Mouse (Mus musculus) limb, embryonic 15.5 days (tissue): ENCODE measurements around the gene Hdhd3. TPM values are rescaled to one million over a fixed set of nuclear protein-coding genes. Genes with fewer than 3 reads are reported as not detected.
"Not testable (repeated sequence)": the region's sequence is repeated elsewhere in the genome, so short reads cannot be mapped to it uniquely, and the experiment has no call there.

Experiments used
- ATAC-seq: fragments of 200-750 bp; cut with Nextera tagmentation; 2 replicates; pipeline ENCODE4 v1.8.0; 2017; ENCODE audit warnings: low read depth, moderate TSS enrichment; ENCODE audit not compliant: insufficient number of reproducible peaks, low FRiP score, low TSS enrichment
- H3K27ac ChIP-seq: fragments of 300-500 bp; sonication (generic); 2 replicates; pipeline ENCODE4 v1.5.1; 2015; ENCODE audit warnings: moderate library complexity, mild to moderate bottlenecking, inconsistent platforms
- H3K27me3 ChIP-seq: fragments of 300-500 bp; sonication (generic); 2 replicates; pipeline ENCODE4 v1.6.1; 2015; ENCODE audit warnings: inconsistent platforms
- H3K36me3 ChIP-seq: fragments of 300-500 bp; sonication (generic); 2 replicates; pipeline ENCODE4 v1.6.1; 2015; ENCODE audit warnings: inconsistent platforms
- H3K4me1 ChIP-seq: fragments of 300-500 bp; sonication (generic); 2 replicates; pipeline ENCODE4 v1.6.1; 2015; ENCODE audit warnings: inconsistent platforms
- H3K4me2 ChIP-seq: fragments of 300-500 bp; sonication (generic); 2 replicates; pipeline ENCODE4 v1.6.1; 2015; ENCODE audit warnings: mild to moderate bottlenecking, inconsistent platforms
- H3K4me3 ChIP-seq: fragments of 300-500 bp; sonication (generic); 2 replicates; pipeline ENCODE4 v1.5.1; 2015; ENCODE audit warnings: mild to moderate bottlenecking, inconsistent platforms
- H3K9ac ChIP-seq: fragments of 300-500 bp; sonication (generic); 2 replicates; pipeline ENCODE4 v1.6.1; 2015; ENCODE audit warnings: inconsistent platforms
- H3K9me3 ChIP-seq: fragments of 300-500 bp; sonication (generic); 2 replicates; pipeline ENCODE4 v1.6.1; 2016; ENCODE audit warnings: inconsistent platforms
- WGBS: fragments of 180-500 bp; shearing (Covaris S2); methylation state at CpG from one replicate; pipeline ENCODE4 v1.1.7; 2015; 5-methylcytosine and 5-hydroxymethylcytosine counted together
- polyA plus RNA-seq: library from polyadenylated mRNA; unstranded; fragments of >200 nt; fragmentation: Nextera tagmentation; extraction: Ambion mirVana; gene quantifications from 2 replicates; pipeline ENCODE4 v1.2.1, GENCODE M21; 2015

Hdhd3 gene
- polyA plus RNA-seq, 1 experiment from 2014 or later: 13.9 TPM

DNA sequence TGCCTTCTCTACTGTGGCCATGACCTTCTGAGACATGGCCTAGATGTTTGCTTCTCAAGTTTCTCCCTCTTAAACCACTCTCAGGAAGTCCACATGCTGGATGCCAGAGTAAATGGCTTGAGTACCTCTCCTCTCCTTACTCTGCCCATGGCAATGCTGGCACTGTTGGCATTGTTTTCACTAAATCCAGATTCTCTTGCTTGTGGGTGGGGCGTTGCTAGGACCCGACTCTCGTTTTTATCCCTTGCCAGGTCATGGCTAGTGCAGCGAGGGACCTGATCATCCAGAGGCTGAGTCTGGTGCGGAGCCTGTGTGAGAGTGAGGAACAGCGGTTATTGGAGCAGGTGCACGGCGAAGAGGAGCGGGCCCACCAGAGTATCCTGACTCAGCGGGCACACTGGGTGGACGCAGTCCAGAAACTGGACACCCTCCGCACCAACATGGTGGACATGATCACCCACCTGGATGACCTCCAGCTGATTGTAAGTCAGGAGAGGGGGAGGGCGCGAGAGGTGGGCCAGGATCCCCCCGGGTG is 17.0 kb downstream of the Hdhd3 start:
- no peaks in the 10 kb centered on the region for H3K27me3 ChIP-seq
- no peak overlapping the region for H3K4me2 ChIP-seq
- H3K4me1 ChIP-seq: no peaks in the 10 kb centered on the region
- no peak overlapping the region for H3K4me3 ChIP-seq
- H3K9ac ChIP-seq: no peak overlapping the region
- H3K36me3 ChIP-seq: no peaks in the 10 kb centered on the region
- WGBS: 85% methylated on average over 15 of the region's 15 CpGs
- H3K9me3 ChIP-seq: no peaks in the 10 kb centered on the region
- ATAC-seq: no peak
- H3K27ac ChIP-seq: no peak overlapping the region

DNA sequence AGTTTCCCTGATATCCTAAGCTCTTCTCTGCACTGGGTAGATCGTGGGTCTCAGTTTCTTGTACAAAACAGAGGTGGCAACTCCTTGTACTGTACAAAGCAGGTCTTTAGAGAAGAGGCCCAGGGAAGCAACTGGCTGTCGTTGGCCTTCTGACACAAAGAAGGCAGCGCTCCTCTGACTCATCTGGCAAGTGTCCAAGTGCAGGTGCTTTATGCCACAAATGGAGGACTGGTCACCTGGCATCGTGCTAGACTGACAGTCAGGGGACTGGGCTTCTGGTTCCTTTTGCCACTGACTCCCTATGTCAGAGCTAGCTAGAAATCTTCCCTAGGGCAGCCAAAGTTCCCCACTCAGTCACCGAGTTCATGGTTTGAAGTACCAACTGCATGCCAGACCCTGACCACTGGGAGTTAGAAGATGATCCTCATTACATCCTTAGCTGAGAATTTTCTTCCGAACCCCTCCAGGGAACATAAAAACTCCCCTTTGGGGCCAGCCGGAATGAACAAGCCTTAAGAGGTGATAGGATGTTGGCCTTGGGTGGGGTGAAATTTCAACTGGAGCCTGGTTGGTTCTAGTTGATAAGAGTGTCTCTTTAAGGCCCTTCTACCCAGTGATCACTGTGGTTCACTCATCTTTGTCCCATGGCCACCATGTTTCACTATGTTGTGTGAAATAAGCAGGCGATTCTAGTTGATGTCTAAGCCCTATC is 17.7 kb downstream of the Hdhd3 start:
- no peak for ATAC-seq
- Histone ChIP-seq H3K36me3 (no peaks in the 10 kb centered on the region), H3K4me2 (no peak overlapping the region), H3K9me3 (no peaks in the 10 kb centered on the region), H3K4me3 (no peak overlapping the region), H3K9ac (no peak overlapping the region), H3K27me3 (no peaks in the 10 kb centered on the region), H3K4me1 (peaks cover 3% of the 10 kb centered on the region; the same call in 1 of the 2 replicates), H3K27ac (no peak overlapping the region)
- WGBS: 81% methylated on average over 8 of the region's 8 CpGs

DNA sequence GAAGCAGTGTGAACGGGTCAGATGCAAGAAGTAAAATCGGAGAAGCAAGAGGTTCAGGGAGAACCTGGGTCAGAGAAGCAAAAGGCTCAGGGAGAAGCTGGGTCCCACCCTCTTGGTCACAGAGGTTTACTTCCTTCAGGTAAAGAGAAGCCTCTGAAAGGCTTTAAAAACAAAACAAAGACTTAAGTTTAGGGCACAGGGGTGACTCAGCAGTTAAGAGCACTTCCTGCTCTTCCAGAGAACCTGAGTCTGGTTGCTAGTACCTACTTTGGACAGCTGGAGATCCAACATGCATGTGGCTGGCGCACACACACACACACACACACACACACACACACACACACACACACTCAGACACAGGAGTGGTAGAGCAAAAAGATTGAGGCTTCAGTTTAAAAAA is 18.3 kb downstream of the Hdhd3 start:
- no peak overlapping the region for H3K4me3 ChIP-seq
- ATAC-seq: no peak

DNA sequence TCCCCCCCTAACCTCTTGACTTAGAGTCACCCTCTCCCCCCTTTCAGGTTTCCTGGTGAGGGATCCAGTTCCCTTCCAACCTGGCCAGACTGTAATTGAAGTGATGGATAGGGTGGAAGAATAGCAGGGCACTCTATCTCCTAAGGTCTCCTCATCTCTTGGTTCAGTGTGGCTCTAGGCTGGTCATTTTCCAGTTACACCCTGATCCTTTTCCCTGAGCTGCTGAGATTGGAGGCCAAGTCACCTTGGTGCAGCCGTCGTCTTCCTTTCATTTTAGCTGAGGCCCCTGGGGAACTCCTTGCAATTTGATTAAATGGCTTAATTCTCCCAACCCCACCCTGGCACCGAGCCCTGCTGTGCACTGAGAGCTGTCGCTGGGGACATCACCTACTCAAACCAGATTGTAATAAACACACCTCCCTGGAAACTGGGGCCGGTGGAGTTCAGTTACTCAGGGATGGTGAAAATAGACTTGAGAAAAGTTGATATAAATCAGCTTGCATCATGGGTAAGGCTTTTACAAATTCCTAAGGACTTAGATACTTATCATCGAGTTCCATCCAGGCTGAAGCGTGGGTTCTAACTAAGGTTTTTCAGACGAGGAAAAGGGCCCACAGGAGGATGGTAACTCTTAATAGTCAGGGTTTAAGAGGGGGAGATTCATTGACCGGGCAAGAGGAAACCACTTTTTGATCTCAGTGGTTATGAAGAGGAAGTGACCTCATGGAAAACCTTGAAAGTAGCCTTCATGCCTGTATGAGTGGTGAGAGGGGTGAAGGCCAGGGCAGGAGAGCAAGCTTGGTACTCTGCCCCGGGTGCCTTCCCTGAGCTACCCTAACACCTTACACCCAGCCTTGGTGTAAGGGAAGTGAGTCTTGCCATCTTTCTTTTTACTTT is 22.3 kb downstream of the Hdhd3 start:
- no peaks in the 10 kb centered on the region for H3K36me3 ChIP-seq
- no peak overlapping the region for H3K9ac ChIP-seq
- H3K9me3 ChIP-seq: no peaks in the 10 kb centered on the region
- H3K4me1 ChIP-seq: peaks cover 13% of the 10 kb centered on the region
- H3K27ac ChIP-seq: no peak overlapping the region
- WGBS: 31% methylated on average over 10 of the region's 10 CpGs
- ATAC-seq: no peak
- no peak overlapping the region for H3K4me2 ChIP-seq
- H3K4me3 ChIP-seq: peak overlapping the region; percentile 49
- peaks cover 5% of the 10 kb centered on the region; the same call in 1 of the 2 replicates for H3K27me3 ChIP-seq

More for the DNA sequence above, 18.3 kb downstream of the Hdhd3 start:
- H3K27ac ChIP-seq: no peak overlapping the region
- no peaks in the 10 kb centered on the region for H3K9me3 ChIP-seq
- H3K36me3 ChIP-seq: no peaks in the 10 kb centered on the region
- H3K4me2 ChIP-seq: no peak overlapping the region
- H3K4me1 ChIP-seq: peaks cover 10% of the 10 kb centered on the region
- H3K9ac ChIP-seq: no peak overlapping the region
- WGBS: 68% methylated on average over 3 of the region's 3 CpGs
- H3K27me3 ChIP-seq: peaks cover 3% of the 10 kb centered on the region; the same call in 1 of the 2 replicates

DNA sequence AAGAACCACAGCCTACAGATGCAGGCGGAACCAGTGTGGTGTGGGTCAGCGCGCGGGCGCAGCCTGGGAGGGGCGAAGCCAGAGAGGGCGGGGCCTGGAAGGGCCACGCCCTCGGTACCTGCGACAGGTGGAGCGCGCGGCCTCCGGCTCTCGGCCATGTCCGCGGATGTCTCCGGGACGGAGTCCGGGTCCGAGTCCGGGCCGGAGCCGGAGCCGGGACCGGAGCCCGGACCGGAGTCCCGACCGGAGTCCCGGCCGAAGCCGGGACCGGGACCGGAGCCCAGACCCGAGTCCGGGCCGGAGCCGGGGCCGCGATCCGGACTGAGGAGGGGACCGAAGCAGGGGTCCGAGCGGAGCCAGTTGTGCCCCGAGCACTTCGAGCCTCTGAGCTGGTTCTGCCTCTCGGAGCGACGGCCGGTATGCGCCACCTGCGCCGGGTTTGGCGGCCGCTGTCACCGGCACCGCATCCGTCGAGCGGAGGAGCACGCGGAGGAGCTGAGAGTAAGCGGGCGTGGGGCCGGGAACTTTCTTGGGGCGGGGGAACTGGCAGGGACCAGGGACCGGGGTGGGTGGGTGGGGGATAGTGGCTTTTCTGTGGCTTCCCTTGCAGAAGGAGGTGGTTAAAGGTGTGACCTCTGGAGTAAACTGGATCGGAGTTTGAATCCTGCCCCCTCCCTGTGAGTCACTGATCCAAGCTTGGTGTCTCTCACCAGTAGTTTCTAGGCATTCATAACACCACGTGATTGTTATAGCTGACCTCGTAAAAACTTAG is 23.1 kb downstream of the Hdhd3 start, which contains the start of gene Bspry:
Gene Bspry, plus strand, starts transcription at position 117 of the 772 bp plus-strand sequence.
- ATAC-seq: peak; percentile 48
- H3K4me1 ChIP-seq: peaks cover 13% of the 10 kb centered on the region
- peaks cover 5% of the 10 kb centered on the region; the same call in 1 of the 2 replicates for H3K27me3 ChIP-seq
- 3% methylated on average over 70 of the region's 71 CpGs for WGBS
- H3K4me2 ChIP-seq: peak within 1 kb of the TSS; percentile 88
- H3K9ac ChIP-seq: no peak within 1 kb of the TSS
- H3K27ac ChIP-seq: 0 out of 2 replicates have a peak within 1 kb of the TSS, but pooled peaks have one; percentile 27
- no peaks in the 10 kb centered on the region for H3K9me3 ChIP-seq
- peak within 1 kb of the TSS; percentile 49 for H3K4me3 ChIP-seq
- H3K36me3 ChIP-seq: no peaks in the 10 kb centered on the region

DNA sequence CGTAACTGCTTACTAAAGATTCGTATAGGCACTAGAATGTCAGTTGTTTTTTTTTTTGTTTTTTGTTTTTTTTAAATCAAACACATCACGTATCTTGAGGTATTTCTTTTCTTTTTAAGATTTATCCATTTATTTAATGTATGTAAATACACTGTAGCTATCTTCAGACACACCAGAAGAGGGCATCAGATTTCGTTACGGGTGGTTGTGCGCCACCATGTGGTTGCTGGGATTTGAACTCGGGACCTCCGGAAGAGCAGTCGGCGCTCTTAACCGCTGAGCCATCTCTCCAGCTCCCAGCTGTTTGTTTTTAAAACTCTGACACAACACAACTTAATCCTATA is 23.7 kb downstream of the Hdhd3 start:
- H3K9ac ChIP-seq: not testable (repeated sequence)

DNA sequence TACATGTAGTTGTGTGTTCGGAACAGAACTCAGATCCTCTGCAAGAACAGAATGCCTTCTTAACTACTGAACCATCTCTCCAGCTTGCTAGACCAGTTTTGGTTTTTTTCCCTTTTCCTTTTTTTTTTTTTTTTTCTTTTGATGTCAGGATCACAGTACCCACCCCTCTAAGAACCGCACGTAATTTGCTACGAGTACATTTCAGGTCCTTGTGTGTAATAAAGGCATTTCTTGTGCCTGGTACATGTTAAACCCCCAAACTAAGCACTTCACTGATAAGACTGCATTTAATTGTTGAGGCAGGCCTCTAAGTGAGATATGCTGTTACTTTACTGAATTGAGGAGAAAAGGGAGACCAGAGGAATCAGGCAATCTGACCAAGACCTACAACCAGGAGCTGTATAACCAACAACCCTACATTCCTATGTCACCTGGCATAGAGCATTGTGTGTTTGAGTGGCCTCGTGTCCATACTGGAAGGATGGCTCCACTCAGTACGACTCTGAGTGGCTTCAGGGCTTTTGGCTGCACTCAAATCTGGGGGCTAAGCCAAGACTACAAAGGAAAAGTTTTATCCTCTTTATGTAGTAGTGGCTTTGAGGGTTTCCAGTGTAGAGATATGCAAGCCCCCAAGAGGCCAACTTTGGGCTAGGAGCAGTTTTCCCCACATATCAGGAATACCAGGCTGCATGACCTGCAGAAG is 25.6 kb downstream of the Hdhd3 start:
- 60% methylated on average over 6 of the region's 6 CpGs for WGBS
- Histone ChIP-seq H3K36me3 (no peaks in the 10 kb centered on the region), H3K9me3 (no peaks in the 10 kb centered on the region), H3K4me2 (no peak overlapping the region), H3K9ac (no peak overlapping the region), H3K27me3 (peaks cover 5% of the 10 kb centered on the region; the same call in 1 of the 2 replicates), H3K27ac (no peak overlapping the region), H3K4me1 (peaks cover 13% of the 10 kb centered on the region), H3K4me3 (no peak overlapping the region)
- no peak for ATAC-seq

More for the DNA sequence above, 23.7 kb downstream of the Hdhd3 start:
- not testable (repeated sequence) for H3K9me3 ChIP-seq, H3K36me3 ChIP-seq, H3K27me3 ChIP-seq, ATAC-seq
- Histone ChIP-seq H3K4me1 (peaks cover 13% of the 10 kb centered on the region), H3K4me3 (peak overlapping the region; percentile 49), H3K4me2 (peak overlapping the region; percentile 88), H3K27ac (0 out of 2 replicates have a peak overlapping the region, but pooled peaks have one; percentile 27)
- WGBS: 13% methylated on average over 11 of the region's 11 CpGs

DNA sequence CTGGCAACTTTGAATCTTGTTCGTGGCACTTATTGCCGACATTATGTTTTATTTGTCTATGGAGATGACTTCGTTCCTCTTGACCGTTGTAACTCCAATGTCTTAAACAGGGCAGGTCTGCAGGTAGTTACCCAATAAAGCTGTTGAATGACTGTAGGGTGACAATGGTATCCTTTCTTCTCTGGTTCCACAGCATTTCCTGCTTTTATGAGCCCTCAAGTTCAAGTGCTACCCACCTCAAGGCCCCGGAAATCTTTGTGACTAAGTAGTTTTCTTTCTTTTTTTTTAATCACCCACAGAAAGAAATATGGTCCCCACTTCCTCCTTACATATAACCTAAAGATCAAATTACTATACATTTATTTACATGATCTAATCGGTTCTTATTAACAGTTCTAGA is 27.5 kb downstream of the Hdhd3 start:
- H3K4me3 ChIP-seq: no peak overlapping the region
- no peaks in the 10 kb centered on the region for H3K9me3 ChIP-seq
- H3K4me2 ChIP-seq: no peak overlapping the region
- H3K27me3 ChIP-seq: peaks cover 5% of the 10 kb centered on the region; the same call in 1 of the 2 replicates
- no peak overlapping the region for H3K27ac ChIP-seq
- no peak for ATAC-seq
- H3K4me1 ChIP-seq: peaks cover 11% of the 10 kb centered on the region
- H3K36me3 ChIP-seq: no peaks in the 10 kb centered on the region
- WGBS: 74% methylated on average over 6 of the region's 6 CpGs
- H3K9ac ChIP-seq: no peak overlapping the region

DNA sequence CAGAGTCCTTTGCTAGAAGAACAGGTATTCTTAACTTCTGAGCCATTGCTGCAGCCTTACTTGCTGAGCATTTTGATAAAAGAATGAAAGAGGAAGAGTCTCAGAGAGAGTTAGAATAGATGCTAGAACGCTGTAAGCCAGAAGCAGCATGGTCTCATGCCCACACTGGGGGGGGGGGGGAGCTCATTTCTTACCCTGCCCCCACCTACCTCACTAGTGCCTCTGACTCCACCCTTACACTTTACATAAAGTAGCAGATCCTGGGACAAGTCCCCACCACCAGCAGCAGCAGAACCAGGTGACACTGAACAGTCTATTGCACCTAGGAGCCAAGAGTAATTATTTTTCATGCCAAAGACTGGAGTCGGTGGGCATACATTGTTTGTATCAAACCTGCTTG is 28.1 kb downstream of the Hdhd3 start:
- ATAC-seq: no peak
- Histone ChIP-seq H3K4me1 (peaks cover 5% of the 10 kb centered on the region), H3K27me3 (peaks cover 4% of the 10 kb centered on the region; the same call in 1 of the 2 replicates), H3K9me3 (no peaks in the 10 kb centered on the region), H3K4me3 (no peak overlapping the region), H3K27ac (no peak overlapping the region), H3K4me2 (no peak overlapping the region), H3K36me3 (no peaks in the 10 kb centered on the region), H3K9ac (no peak overlapping the region)
- 76% methylated on average over 2 of the region's 2 CpGs for WGBS

DNA sequence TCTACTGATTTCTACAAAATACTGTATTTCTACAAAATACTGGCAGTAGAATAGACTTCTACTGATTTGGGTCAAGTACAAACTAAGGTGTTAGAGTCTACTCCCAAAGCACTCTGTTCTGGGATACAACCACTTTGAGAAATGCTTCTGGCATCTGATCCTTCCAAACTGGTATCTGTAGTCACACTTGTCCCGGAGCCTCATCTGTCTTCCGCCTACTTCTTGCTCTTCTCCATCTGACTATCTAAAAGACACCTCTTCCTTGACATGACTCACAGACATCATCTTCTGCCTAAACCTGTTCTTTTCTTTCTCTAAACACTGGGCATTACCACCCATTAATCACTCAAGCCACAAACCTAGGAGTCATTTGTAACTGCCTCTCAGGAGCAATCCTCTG is 31.2 kb downstream of the Hdhd3 start:
- Histone ChIP-seq H3K4me2 (no peak overlapping the region), H3K36me3 (no peaks in the 10 kb centered on the region), H3K9ac (no peak overlapping the region), H3K4me1 (no peaks in the 10 kb centered on the region), H3K9me3 (no peaks in the 10 kb centered on the region), H3K4me3 (no peak overlapping the region), H3K27ac (no peak overlapping the region), H3K27me3 (no peaks in the 10 kb centered on the region)
- 79% methylated on average over 2 of the region's 2 CpGs for WGBS
- no peak for ATAC-seq

DNA sequence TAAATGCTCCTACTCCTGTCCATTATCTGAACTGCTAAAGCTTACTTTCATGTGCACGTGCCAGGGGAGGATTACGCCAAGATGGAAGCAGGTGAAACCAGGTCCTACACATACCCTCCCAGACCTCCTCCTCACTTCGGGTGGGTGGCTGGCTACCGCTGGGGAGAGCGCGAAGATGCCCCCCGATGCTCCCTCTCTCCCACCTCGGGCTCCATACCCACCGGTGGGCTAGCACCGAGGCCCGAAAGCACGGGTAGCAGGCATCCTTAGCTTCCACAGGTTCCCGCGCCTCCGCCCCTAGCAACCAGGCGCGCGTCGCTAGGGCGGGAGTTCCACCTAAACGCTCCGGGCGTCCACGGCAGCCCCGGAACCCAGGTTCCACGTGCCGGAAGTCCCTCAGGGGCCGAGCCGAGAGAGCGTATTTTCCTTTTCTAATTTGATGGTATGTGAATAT is 32.6 kb downstream of the Hdhd3 start, which contains the start of gene Wdr31:
Gene Wdr31, minus strand, starts transcription at position 299 of the 454 bp plus-strand sequence.
- no peaks in the 10 kb centered on the region for H3K27me3 ChIP-seq
- H3K9ac ChIP-seq: no peak within 1 kb of the TSS; the same call in 1 of the 2 replicates
- H3K9me3 ChIP-seq: no peaks in the 10 kb centered on the region
- H3K27ac ChIP-seq: no peak within 1 kb of the TSS
- WGBS: under 1% methylated on average over 30 of the region's 30 CpGs
- peak; percentile 58; the same call in 1 of the 2 replicates for ATAC-seq
- H3K4me3 ChIP-seq: peak within 1 kb of the TSS; percentile 51
- H3K36me3 ChIP-seq: no peaks in the 10 kb centered on the region
- H3K4me2 ChIP-seq: peak within 1 kb of the TSS; percentile 66
- no peaks in the 10 kb centered on the region for H3K4me1 ChIP-seq
